Mouse (Mus musculus): Measurements from ENCODE around the gene Cyth3.

GRCm38 (mm10) chr5:143622623-143623150, 440 bp downstream of the Cyth3 start:
- TF ChIP-seq CTCF (IDR thresholded peaks at IDR 0.05; ENCODE audit: extremely low read depth, insufficient read depth, insufficient read length, insufficient replicate concordance) = no peak
- TF ChIP-seq POLR2A (IDR thresholded peaks at IDR 0.05; ENCODE audit: low read depth, low read length) = no peak

Data from spleen, adult 2 months (tissue).